Mouse (Mus musculus) urinary bladder, postnatal 36 days (tissue): ENCODE data around the gene Ttc25.
"Not testable (repeated sequence)": the region's sequence is repeated elsewhere in the genome, so short reads cannot be mapped to it uniquely, and the experiment has no call there.

ENCODE experiments used
- DNase-seq, 2 experiments: peaks; one replicate each; pipeline ENCODE4 v3.0.0; 2022; ENCODE audit warnings: low spot score in 2 of 2, mixed read lengths in 1 of 2

Ttc25 gene

DNA sequence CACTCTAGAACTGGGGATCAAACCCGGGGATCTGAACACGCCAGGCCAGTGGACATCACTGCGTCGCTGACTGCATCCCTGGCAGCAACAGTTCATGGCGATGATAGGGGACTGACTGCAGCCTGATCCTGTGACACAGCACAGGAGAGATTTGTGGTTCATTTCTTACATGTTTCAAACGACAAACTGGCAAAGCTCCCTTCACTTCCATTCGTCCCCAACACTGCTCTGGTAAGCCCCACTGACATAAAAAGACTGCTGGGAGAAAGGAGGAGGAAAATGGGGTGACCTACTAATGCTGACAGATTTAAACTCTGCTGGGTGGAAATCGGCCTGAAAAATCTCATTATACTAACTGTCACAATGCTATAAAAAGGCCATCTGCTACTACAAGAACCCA lies 58.4 kb downstream of the Ttc25 start:
- DNase-seq: no peak

- DNase-seq: no peak
Observed at GRCm38 (mm10) chr11:100604321-100605005, 59.1 kb downstream of the Ttc25 start.

- DNase-seq: no peak
Observed at GRCm38 (mm10) chr11:100605451-100605850, 60.0 kb downstream of the Ttc25 start.

DNA sequence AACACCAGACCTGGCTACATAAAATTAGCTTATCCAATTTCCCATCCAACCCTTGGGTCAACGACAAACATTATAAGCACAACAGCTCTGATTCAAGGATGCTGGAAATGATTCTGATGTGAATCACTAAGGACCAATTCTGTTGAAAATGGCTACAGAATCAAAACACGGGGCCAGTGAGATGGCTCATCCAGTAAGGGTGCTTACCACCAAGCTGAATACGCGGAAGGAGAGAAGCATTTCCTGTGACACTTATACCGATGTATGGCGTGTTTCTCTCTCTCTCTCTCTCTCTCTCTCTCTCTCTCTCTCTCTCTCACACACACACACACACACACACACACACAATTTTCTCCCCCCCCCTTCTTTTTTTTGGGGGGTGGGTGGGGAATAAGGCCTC lies 61.7 kb downstream of the Ttc25 start:
- DNase-seq: no peak

DNA sequence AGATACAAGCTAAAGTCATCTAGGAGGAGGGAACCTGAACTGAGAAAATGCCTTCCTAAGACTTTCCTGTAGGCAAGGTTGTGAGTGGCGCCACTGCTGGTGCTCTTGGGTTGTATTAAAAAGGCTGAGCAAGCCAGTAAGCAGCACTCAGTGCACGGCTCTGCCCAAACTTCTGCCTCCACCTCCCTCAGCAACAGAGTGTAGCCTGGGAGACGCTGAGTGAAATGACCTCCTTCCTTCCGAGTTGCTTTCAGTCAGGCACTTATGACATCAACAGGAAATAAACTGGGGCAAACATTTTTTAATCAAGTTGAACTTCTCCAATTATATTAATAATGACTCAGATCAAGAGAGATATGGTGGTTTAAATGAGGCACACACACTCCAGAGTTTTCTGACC lies 63.4 kb downstream of the Ttc25 start:
- no peak for DNase-seq

DNA sequence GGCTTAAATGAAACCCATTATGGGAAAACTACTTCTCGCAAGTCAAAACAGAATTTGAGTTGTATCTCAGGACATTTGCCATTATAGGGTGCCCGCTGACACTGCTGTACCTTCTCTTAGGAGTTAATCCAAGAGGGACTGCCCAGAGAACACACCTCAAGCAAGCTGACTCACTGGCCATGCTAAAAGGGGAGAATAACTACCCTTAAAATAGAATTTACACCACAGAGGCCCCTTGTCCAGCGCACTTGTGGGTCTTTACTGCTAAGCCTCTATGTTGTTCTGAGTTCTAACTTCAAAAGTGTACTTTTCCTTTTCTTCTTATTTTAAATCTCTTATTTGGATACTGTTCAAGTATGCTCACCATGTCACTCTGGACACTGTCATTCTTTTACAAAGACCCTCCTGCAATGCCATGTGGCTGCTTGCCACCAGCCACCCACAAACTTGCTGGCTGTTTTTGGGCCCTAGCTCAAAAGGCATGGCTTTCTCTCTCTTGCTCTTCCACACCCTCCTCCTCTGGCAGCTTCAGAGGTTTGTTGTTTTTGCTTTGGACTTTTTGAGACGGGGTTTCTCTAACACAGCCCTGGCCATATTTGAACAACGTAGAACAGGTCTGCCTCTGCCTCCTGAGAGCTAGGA lies 64.1 kb downstream of the Ttc25 start:
- no peak for DNase-seq

GRCm38 (mm10) chr11:100609997-100610680 lies 64.7 kb downstream of the Ttc25 start:
- no peak for DNase-seq

DNA sequence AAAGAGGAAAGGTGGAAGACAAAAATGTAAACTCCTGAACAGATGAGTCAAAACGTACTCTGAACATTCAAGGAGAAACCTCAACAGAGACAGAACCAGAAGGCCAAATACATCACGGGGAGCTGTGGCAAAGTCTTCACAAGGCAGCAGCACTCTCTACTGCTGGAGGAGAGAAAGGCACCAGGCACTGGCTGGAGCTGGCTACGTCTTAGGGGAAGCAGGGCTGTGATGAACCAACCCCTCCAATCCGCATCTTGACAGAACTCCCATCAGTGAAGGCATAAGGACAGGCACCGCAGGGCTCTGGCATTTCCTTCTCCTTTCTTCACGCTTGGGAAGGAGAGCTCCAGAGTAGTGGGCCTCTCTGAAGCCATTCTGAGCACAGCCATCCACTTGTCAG lies 66.2 kb downstream of the Ttc25 start:
- no peak for DNase-seq

- DNase-seq: no peak
Observed at GRCm38 (mm10) chr11:100613241-100613640, 67.8 kb downstream of the Ttc25 start.

GRCm38 (mm10) chr11:100616332-100616731 lies 70.9 kb downstream of the Ttc25 start:
- no peak for DNase-seq

DNA sequence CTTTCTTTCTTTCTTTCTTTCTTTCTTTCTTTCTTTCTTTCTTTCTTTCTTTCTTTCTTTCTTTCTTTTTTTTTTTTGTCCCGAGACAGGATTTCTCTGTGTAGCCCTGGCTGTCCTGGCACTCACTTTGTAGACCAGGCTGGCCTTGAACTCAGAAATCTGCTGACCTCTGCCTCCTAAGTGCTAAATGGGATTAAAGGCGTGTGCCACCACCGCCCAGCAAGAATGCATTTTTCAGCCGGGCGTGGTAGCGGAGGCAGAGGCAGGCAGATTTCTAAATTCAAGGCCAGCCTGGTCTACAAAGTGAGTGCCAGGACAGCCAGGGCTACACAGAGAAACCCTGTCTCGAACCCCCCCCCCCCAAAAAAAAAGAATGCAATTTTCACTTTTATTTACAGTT lies 71.4 kb downstream of the Ttc25 start:
- not testable (repeated sequence) for DNase-seq

- no peak for DNase-seq
Observed at GRCm38 (mm10) chr11:100617480-100617879, 72.1 kb downstream of the Ttc25 start.

DNA sequence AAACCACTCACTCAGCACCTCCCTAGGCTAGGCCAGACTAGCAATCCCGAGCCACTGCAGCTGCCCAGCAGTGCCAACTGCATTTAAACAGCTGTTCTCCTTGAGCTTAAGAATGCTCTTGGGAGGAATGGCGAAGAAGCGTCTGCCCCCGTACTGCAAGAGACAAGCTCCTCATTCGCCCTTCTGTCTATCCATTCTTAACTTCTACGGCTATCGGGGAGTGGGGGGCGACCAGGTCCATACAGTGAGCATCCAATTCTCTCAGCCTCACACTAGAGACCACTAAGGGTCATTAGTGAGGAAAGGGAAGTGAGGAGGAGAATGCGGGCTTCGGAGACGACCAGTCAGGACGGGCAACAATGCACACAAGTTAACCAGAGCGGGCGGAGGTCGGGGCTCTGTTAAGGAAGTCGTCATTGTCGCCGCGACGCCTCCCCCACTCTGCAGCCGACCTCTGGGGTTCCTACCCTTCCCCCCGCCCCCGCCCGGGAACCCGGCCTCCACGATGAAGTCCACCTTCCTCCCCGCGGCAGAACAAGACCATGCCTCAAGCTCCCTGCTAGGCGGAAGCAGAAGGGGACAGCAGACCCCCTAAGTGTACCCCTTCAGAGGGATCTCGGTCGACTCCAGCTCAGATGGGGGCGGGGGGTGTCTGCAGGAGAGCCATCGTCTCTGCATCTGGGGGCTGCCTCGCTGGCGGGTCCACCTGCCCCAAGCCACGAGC lies 73.5 kb downstream of the Ttc25 start, which contains the start of gene Nkiras2:
Nkiras2 (plus strand) TSS at position 484 of the 724 bp plus-strand sequence.
- peak; percentile 31 to 47 for DNase-seq

DNA sequence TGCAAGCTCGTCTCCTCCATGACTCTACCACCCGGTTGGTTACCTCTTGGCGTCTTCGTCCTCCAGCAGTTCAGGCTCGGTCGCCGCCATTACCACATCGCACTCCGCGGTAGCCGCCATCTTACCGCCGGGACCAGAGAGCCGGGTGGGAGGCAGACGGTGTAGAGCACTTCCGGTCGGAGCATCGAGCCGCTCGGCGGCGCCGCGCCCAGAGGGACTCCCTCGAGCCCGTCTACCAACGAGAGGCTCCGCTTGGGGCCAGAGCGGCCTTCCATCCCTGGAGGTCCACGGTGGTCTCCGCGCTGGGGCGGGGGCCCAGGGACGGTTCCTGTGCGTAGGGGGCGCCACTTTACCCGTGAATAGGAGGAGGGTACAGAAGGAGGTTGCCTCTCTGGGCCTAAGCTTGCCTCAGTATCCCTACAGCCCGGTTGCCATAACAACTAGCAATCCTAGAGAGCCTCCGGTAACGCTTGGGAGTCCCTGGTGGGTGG lies 74.1 kb downstream of the Ttc25 start:
- DNase-seq: peak; percentile 92 to 93

DNA sequence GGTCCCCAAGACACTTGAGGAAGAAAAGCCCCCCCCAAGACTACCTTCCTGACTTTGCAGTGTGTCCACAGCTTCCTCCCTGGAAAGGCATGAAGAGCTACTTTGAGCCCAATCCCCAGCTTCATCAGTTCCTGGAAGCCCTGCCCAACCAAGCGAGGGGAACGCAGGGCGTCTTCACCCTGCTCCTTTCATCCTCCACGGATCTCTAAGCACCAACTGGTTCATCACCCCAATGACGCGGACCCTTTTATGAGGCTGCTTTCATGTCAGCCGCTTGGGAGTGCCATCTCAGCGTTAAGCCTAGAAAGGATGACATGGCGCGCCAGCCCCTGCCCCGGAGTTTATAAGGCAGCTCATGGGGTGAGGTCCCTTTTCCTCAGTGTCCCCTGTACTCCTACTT lies 74.6 kb downstream of the Ttc25 start, which contains the start of gene Dnajc7:
Dnajc7 (minus strand) TSS at position 187 of the 400 bp plus-strand sequence.
- no peak for DNase-seq
